Mouse (Mus musculus) hematopoietic multipotent progenitor cell, adult 10-12 weeks (in vitro differentiated cells): ENCODE data around the gene Ap5s1. TPM values are rescaled to one million over a fixed set of nuclear protein-coding genes. Genes with fewer than 3 reads are reported as not detected.

Experiments
- polyA plus RNA-seq: library from polyadenylated mRNA; stranded (reverse); fragments of >175 nt; gene quantifications from 2 replicates; pipeline ENCODE4 v1.2.3, GENCODE M21; 2012; ENCODE audit warnings: low replicate concordance

The Ap5s1 gene
- polyA plus RNA-seq = 1.7 and 23.3 TPM in 2 replicates

DNA sequence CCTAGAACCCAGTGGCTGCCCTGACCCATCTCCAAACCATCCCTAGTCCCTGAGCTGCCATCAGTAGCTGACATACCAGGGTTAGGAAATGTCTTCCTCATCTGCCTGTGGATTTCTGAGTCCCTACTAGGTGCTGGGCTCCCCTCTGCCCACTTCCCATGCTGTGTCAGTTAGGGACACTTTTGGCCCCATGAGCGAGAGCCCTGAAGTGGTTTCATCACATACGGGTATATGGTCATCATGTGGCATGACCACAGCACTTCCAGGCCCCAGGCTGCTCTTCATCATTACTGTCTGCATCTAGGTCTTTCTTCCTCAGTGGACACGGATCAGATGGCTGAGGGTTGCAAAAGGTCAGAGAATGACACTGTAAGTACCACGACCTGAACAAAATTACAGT is at the start of gene Ap5s1:
Gene Ap5s1, plus strand, starts transcription at position 301 of the 400 bp plus-strand sequence.

DNA sequence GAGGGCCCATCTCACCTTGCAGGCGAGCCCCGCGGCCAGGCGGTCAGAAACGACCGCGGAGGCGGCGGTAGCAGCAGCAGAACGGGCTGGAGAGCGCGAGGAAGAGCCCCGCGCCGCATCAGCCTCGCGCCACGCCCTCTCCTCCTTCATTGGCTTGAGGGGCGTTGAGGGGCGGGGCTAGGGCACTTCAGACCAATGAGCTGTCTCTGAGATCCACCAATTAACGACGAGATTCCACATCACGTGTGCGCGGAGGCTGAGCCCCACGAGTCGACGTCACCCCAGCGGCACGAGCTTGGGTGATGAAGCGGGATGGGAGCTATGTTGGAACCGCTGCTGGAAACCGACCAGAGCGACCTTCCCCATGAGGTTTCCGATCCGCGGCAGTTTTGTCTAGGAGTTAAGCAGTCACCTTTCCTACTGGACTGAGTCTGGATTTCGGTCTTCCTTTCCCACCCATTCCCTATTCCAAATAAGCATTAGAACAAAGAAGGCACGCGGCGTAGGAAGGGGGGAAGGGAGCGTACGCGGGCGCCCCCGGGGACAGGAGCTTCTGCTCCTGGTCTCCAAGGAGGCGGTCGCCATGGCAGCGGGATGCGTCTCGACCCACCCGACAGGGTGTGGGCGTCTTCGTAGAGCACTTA is 46.8 kb upstream of the Ap5s1 start, which contains the start of gene 1700037H04Rik:
Gene 1700037H04Rik, minus strand, starts transcription at position 144 of the 644 bp plus-strand sequence.

DNA sequence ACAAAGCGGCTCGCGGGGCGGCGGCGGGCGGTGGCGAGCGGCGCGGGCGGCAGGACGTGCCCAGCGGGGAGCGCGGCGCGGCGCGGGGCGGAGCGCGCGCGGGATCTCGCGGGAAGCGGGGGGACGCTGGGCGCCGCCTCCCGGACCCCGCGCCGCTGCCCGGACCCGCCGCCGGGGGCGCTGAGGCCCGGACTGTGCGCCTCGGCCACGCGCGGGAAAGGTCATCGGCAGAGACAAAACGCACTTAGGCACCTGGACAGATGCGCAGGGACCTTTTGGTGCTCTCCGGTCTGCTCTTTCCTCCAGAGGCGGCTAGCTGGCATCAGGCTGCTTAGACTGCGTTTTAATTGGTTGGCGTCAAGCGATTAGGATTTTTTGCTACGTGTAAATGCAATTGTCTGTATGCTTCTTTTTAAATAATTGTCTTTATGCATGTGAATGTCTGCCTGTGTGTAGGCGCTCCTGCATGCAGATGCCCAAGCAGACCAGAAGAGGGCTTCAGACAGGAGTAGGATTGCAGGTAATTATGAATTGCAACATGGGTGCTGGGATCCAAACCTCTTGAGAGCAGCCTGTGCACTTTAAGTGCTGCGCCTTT is 26.8 kb upstream of the Ap5s1 start, which contains the start of gene Cenpb:
Gene Cenpb, minus strand, starts transcription at position 78 of the 598 bp plus-strand sequence.

DNA sequence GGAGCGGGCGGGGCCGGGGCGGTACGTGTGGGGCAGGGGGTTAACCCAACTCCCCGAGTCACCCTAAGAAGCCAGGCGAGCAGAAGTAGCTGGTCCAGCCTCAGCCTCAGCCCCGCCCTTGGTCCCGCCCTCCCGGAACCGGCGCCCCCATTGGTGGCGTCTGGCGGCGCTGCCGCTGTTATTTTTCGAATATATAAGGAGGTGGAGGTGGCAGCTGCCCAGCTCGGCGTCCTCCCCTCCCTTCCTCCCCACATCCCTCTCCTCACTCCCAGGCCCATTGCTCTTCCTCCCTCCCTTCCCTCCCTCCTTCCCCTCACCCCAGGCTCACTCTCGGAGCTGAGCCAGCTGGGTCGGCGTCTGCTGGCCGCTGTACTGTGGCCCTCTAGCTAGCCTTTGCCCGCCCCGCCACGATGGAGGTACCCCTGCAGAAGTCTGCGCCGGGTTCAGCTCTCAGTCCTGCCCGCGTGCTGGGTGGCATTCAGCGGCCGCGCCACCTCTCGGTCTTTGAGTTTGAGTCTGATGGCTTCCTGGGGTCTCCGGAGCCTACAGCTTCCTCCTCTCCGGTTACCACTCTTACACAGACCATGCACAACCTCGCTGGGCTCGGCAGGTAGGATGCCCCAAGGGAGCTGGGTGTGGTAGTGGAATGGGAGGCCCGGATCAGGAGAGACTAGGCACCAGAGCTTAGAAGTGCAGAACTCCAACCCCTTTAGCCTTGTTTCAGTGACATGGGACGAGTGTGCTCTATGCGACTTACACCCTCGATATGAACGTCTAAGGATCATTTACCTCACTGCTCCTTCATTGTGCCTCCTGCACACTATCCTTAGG is 19.9 kb upstream of the Ap5s1 start, which contains the start of the genes Cdc25b and Spef1:
Gene Cdc25b, plus strand, starts transcription at position 179 of the 831 bp plus-strand sequence.
Gene Spef1, minus strand, starts transcription at position 512 of the 831 bp plus-strand sequence.

DNA sequence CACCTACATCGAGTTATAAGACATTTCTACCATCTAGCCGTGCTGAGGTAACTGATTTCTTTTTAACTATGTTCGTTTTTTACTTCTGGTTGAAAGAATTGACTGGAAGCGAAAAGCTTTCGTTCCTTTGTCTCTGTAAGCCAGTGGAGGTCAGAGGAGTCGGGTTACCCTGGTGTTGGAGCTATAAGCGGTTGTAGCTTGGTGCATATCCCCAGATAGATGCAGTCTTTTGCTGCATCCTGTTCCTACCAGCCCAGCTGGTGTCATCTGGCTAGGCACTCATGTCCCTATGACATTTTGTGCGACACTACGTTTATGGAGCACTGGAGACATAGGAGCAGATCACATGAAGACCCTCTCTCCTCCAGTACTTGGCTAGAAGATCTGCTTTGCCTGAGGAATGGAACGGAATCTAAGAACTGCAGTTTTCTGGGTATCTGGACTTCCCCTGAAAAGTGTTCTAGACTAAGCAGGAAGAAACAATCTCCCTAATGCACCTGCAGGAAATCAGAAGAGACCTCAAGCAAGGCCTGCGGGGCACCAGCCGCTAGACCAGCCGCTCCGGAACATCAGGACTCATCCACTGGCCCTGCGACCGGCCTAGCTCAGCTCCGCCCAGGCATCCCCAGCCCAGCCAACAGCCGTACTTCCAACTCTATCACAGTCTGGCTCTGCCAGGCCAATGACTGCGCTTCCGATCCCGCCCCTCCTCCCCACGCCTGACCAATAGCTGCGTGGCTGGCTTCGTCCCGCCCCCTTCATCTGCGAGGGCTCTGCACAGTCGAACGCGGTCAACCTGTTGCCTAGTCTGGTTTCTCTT is 26.6 kb downstream of the Ap5s1 start, which contains the start of gene Mavs:
Gene Mavs, plus strand, starts transcription at position 757 of the 820 bp plus-strand sequence.

DNA sequence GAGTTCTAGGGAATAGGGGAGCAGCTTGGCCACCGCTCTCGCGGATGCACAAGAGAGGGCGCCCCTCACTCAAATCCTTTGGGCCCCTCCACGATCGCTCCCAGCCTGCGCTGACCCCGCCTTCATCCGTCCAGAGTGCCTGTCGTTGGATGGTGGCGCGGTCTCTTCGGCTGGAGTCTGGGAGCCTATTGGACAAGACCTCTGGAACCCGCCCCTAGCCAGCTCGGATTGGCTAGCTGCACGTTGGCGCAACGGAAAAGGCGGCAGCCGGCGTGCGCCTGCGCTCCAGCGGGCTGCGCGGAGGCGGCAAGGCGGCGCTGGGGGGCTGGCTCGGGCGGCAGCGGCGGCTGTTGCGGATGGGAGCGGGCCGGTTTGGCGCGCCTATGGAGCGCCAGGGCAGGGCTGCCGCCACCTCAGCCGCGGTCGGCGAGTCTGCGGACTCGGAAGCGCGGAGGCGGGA is 55.4 kb downstream of the Ap5s1 start, which contains the start of gene Pank2:
Gene Pank2, plus strand, starts transcription at position 283 of the 460 bp plus-strand sequence.

Other genes starting within 250 kb of the Ap5s1 start
- 4.7 and 9.8 TPM in 2 replicates for gene Gfra4, start 164.0 kb upstream of the Ap5s1 start, polyA plus RNA-seq
- gene Adam33, start 143.3 kb upstream of the Ap5s1 start, polyA plus RNA-seq = 0.42 and 0.55 TPM in 2 replicates
- 3.7 and 10.3 TPM in 2 replicates for gene Siglec1, start 120.3 kb upstream of the Ap5s1 start, polyA plus RNA-seq
- gene Hspa12b, start 79.8 kb upstream of the Ap5s1 start, polyA plus RNA-seq = 0.31 and 0.95 TPM in 2 replicates
- gene Gm11037, start 73.6 kb upstream of the Ap5s1 start, polyA plus RNA-seq = not detected in 2 replicates
- gene 1700037H04Rik, start 47.0 kb upstream of the Ap5s1 start, polyA plus RNA-seq = 38.0 and 88.3 TPM in 2 replicates
- 99.7 and 157 TPM in 2 replicates for gene Cenpb, start 27.0 kb upstream of the Ap5s1 start, polyA plus RNA-seq
- 29.4 and 62.3 TPM in 2 replicates for gene Cdc25b, start 20.1 kb upstream of the Ap5s1 start, polyA plus RNA-seq
- gene Spef1, start 19.8 kb upstream of the Ap5s1 start, polyA plus RNA-seq = 1.3 and 1.8 TPM in 2 replicates
- gene Mavs, start 27.0 kb downstream of the Ap5s1 start, polyA plus RNA-seq = 7.7 and 16.5 TPM in 2 replicates
- 16.0 and 21.6 TPM in 2 replicates for gene Pank2, start 55.4 kb downstream of the Ap5s1 start, polyA plus RNA-seq
- 1.8 and 3.1 TPM in 2 replicates for gene Rnf24, start 145.8 kb downstream of the Ap5s1 start, polyA plus RNA-seq